Mouse (Mus musculus) intestine, embryonic 16.5 days (tissue): ENCODE measurements at regions not wholly inside any gene's neighbourhood (a gene's known extent, or its start where the extent isn't known, plus 50 kb on each side); places are given as distances from the start of the nearest gene placed in this dataset.
A peak's percentile ranks its signal among the peaks of the same experiment; 100 is the strongest.

ENCODE experiments used
- ATAC-seq: fragments of 200-750 bp; cut with Nextera tagmentation; 2 replicates; pipeline ENCODE4 v1.8.0; 2017; ENCODE audit warnings: moderate TSS enrichment, moderate library complexity
- H3K27ac ChIP-seq: fragments of 300-500 bp; sonication (generic); 2 replicates; pipeline ENCODE4 v1.5.1; 2014; ENCODE audit warnings: mild to moderate bottlenecking, low read length
- H3K27me3 ChIP-seq: fragments of 300-500 bp; sonication (generic); replicated peaks from 2 replicates; pipeline ENCODE4 v1.6.1; 2014; ENCODE audit warnings: low read length, control low read depth, mixed read lengths; ENCODE audit not compliant: control insufficient read depth, insufficient read depth
- H3K36me3 ChIP-seq: fragments of 300-500 bp; sonication (generic); 2 replicates; pipeline ENCODE4 v1.6.1; 2014; ENCODE audit warnings: low read length, control low read depth; ENCODE audit not compliant: control insufficient read depth, insufficient read depth
- H3K4me1 ChIP-seq: fragments of 300-500 bp; sonication (generic); 2 replicates; pipeline ENCODE4 v1.6.1; 2014; ENCODE audit warnings: low read length, control low read depth, mixed read lengths; ENCODE audit not compliant: control insufficient read depth, insufficient read depth
- H3K4me2 ChIP-seq: fragments of 300-500 bp; sonication (generic); 2 replicates; pipeline ENCODE4 v1.6.1; 2014; ENCODE audit warnings: low read depth, low read length, control low read depth
- H3K4me3 ChIP-seq: fragments of 300-500 bp; sonication (generic); 2 replicates; pipeline ENCODE4 v1.5.1; 2014; ENCODE audit warnings: mild to moderate bottlenecking, low read length
- H3K9ac ChIP-seq: fragments of 300-500 bp; sonication (generic); 2 replicates; pipeline ENCODE4 v1.6.1; 2014; ENCODE audit warnings: low read depth, low read length
- H3K9me3 ChIP-seq: fragments of 300-500 bp; sonication (generic); 2 replicates; pipeline ENCODE4 v1.6.1; 2016; ENCODE audit warnings: low read length, control low read depth; ENCODE audit not compliant: control insufficient read depth
- WGBS: fragments of 180-500 bp; shearing (Covaris S2); extraction: QIAGEN DNeasy Blood & Tissue Kit; methylation state at CpG from one replicate; pipeline ENCODE4 v1.1.7; 2014; 5-methylcytosine and 5-hydroxymethylcytosine counted together

DNA sequence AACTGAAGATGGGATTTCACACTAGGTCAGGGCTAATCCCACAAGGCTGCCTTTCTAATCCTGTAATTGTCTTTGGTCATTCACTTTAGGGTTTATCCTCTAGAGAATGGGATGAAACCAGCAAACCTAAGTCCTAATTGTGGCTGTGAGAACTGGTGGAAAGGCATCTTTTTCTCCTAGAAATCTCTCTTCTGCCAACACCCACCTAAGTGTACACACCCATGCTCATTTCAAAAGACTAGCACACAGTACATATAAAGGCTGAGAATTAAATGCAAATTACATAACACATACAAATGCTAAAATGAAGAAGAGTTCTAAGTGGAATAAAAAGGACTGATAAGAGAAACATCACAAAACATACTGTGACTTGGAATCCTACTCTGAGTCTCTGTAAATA lies 579.5 kb downstream of the Eepd1 start:
- no peaks in the 10 kb centered on the region for H3K27me3 ChIP-seq
- H3K36me3 ChIP-seq = no peaks in the 10 kb centered on the region
- no peak overlapping the region for H3K4me2 ChIP-seq
- no peak overlapping the region for H3K9ac ChIP-seq
- no peak overlapping the region for H3K27ac ChIP-seq
- H3K4me1 ChIP-seq = no peaks in the 10 kb centered on the region
- no peak for ATAC-seq
- no peak overlapping the region for H3K4me3 ChIP-seq
- no peaks in the 10 kb centered on the region for H3K9me3 ChIP-seq

DNA sequence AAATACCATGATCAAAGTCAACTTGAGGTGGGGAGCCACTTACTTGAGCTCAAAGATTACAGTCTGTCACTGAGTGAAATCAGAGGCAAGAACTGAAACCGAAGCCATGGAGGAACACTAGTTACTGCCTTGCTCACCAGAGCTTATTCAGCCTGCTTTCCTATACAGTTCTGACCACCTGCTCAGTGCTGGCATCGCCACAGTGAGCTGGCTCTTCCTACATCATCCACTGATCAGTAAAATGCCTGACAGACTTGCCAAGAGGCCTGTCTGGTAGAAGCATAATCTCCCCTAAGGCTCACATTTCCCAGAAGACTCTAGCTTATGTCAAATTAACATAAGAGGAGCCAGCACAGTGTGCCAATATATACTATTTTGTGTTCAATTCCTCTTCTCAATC lies 595.7 kb downstream of the Eepd1 start:
- Histone ChIP-seq H3K4me2 (no peak overlapping the region), H3K27ac (no peak overlapping the region), H3K9ac (no peak overlapping the region), H3K27me3 (no peaks in the 10 kb centered on the region), H3K4me1 (no peaks in the 10 kb centered on the region), H3K4me3 (no peak overlapping the region), H3K9me3 (no peaks in the 10 kb centered on the region), H3K36me3 (no peaks in the 10 kb centered on the region)
- 72% methylated on average over 2 of the region's 2 CpGs for WGBS
- no peak for ATAC-seq

DNA sequence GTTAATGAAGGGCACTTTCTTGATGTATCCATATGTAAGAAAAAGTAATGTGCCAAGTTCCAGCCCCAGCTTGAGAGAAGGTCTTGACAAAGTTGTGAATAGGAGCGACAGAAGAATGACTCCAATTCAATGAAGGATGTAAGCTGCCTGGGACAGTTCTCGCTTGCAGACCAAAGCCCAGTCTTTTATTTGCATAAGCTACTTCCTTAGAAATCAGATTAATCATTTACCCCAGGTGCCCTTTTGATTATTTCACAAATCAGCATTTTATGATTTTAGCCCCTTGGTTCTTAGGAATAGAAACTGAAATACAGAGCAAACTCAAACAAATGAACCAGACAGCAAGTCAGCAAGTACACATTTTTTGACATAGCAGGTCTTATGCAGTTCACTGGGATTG lies 605.2 kb downstream of the Eepd1 start:
- no peaks in the 10 kb centered on the region for H3K9me3 ChIP-seq
- H3K36me3 ChIP-seq = no peaks in the 10 kb centered on the region
- H3K4me2 ChIP-seq = no peak overlapping the region
- ATAC-seq = peak; percentile 60; the same call in 1 of the 2 replicates
- no peak overlapping the region for H3K4me3 ChIP-seq
- WGBS = 57% methylated on average over 2 of the region's 2 CpGs
- H3K9ac ChIP-seq = no peak overlapping the region
- no peak overlapping the region for H3K27ac ChIP-seq
- H3K4me1 ChIP-seq = no peaks in the 10 kb centered on the region
- no peaks in the 10 kb centered on the region for H3K27me3 ChIP-seq

DNA sequence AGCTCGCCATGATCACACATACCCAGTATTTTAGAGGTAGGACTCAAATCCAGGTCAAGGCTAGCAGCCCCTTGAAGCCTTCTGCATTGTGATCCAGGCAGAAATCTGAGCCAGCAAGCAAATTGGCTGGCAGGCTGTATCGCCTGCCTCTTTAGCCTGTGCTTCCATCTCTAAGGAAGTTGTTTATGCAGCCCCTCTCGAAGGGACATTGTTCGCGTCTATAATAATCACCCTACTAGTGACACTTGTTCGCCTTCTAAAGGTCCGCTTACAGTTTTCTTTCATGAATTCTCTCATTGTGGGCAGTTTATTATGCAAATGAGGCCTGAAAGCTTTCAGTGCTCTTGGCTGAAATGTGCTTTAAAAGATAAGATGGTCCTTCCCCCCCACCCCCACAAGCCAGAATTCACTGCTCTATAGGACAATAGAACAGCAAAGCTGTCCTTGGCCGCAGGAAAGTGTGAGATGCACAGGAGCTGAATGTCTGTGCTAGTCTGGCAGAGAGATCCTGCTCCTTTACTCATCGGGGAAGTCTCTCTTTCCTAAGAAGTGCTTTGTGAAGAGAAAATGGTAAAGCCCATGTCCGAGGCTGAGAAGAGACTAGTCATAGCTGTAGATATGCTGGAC lies 610.8 kb downstream of the Eepd1 start:
- no peak overlapping the region for H3K4me3 ChIP-seq
- no peaks in the 10 kb centered on the region for H3K9me3 ChIP-seq
- no peak overlapping the region for H3K9ac ChIP-seq
- H3K4me2 ChIP-seq = no peak overlapping the region
- no peaks in the 10 kb centered on the region for H3K4me1 ChIP-seq
- no peak for ATAC-seq
- no peak overlapping the region for H3K27ac ChIP-seq
- 80% methylated on average over 10 of the region's 10 CpGs for WGBS
- no peaks in the 10 kb centered on the region for H3K36me3 ChIP-seq
- no peaks in the 10 kb centered on the region for H3K27me3 ChIP-seq

DNA sequence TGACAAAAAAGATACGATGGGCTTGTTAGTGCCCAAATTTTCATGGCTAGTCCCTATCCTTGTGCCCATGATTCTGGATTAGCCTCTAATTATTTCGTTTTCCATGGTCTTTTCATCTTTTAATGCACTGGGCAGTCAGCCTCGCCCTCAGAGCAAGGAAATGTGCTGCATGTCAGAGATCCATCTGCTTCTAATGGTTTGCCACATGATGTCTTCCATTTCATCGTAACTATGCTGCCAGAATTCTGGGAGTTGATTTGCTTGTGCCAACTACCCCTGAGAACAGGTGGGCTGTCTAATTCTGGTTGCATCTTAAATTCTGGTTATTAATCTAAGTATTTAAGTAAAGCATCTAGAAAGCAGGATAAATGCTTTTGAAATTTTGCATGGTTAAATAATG lies 622.8 kb downstream of the Eepd1 start:
- no peak overlapping the region for H3K4me3 ChIP-seq
- no peak overlapping the region for H3K9ac ChIP-seq
- no peaks in the 10 kb centered on the region for H3K9me3 ChIP-seq
- H3K4me1 ChIP-seq = no peaks in the 10 kb centered on the region
- H3K27me3 ChIP-seq = no peaks in the 10 kb centered on the region
- no peaks in the 10 kb centered on the region for H3K36me3 ChIP-seq
- ATAC-seq = no peak
- no peak overlapping the region for H3K27ac ChIP-seq
- WGBS = 66% methylated on average over 4 of the region's 4 CpGs
- no peak overlapping the region for H3K4me2 ChIP-seq

DNA sequence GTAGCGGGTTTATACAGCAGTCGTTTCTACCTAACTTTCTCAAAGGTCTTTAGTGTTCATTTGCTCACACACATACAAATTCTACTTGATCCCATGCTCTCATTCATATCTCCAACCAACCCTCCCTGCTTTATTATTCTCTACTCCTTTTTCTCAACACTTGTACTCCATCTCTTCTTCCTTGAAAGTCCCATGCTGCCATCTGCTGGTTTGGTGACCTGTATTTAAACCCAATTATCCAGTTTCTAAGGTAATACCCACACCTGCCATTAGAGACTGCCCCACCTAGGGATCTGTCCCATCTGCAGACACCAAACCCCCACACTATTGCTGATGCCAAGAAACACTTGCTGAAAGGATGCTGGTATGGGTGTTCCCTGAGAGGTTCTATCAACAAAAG lies 611.5 kb upstream of the B3gat1 start:
- no peak overlapping the region for H3K4me3 ChIP-seq
- H3K27me3 ChIP-seq = no peaks in the 10 kb centered on the region
- H3K9me3 ChIP-seq = no peaks in the 10 kb centered on the region
- H3K4me2 ChIP-seq = no peak overlapping the region
- no peak overlapping the region for H3K27ac ChIP-seq
- 79% methylated on average over 2 of the region's 2 CpGs for WGBS
- no peak for ATAC-seq
- no peaks in the 10 kb centered on the region for H3K4me1 ChIP-seq
- no peak overlapping the region for H3K9ac ChIP-seq
- no peaks in the 10 kb centered on the region for H3K36me3 ChIP-seq

DNA sequence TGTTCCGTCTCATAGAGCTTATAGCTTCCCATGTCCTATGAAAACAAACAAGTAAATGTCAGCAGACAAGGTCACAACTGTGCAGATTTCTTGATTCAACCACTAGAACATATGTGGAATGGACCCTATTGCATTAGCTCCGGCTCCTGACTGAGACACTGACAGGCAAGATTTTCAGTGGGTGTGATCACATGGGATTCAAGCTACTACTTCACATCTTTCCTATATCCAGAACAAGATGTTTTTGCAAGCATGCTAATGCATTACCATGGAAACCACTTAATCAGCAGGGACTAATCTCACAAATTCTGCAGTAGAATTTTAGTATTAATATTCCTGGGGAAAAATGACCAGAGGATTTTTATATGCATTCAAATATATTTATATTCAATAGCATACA lies 598.9 kb upstream of the B3gat1 start:
- H3K4me1 ChIP-seq = no peaks in the 10 kb centered on the region

More for the DNA sequence above, 598.9 kb upstream of the B3gat1 start:
- no peak overlapping the region for H3K27ac ChIP-seq
- no peaks in the 10 kb centered on the region for H3K36me3 ChIP-seq
- no peak overlapping the region for H3K4me3 ChIP-seq
- H3K4me2 ChIP-seq = no peak overlapping the region
- H3K9me3 ChIP-seq = no peaks in the 10 kb centered on the region
- no peak for ATAC-seq
- H3K9ac ChIP-seq = no peak overlapping the region
- no peaks in the 10 kb centered on the region for H3K27me3 ChIP-seq
- WGBS = 81% methylated on average over 2 of the region's 2 CpGs
